Mouse (Mus musculus) C2C12 (cell line): ENCODE measurements at regions not wholly inside any gene's neighbourhood (a gene's known extent, or its start where the extent isn't known, plus 50 kb on each side); places are given as distances from the start of the nearest gene placed in this dataset.
A peak's percentile ranks its signal among the peaks of the same experiment; 100 is the strongest.

Experiments
- H3K27me3 ChIP-seq: one replicate; pipeline ENCODE4 v1.6.1; 2011; ENCODE audit not compliant: control insufficient read depth, insufficient read depth, insufficient read length
- H3K36me3 ChIP-seq: one replicate; pipeline ENCODE4 v1.6.1; 2011; ENCODE audit not compliant: control insufficient read depth, insufficient read depth
- H3K4me3 ChIP-seq: one replicate; pipeline ENCODE4 v1.5.1; 2011; ENCODE audit warnings: mild to moderate bottlenecking, control low read depth; ENCODE audit not compliant: poor library complexity, insufficient read depth, severe bottlenecking
- H3K79me2 ChIP-seq: one replicate; pipeline ENCODE4 v1.6.1; 2011; ENCODE audit not compliant: control insufficient read depth, insufficient read depth
- H3K79me3 ChIP-seq: one replicate; pipeline ENCODE4 v1.6.1; 2011; ENCODE audit warnings: low read depth, control low read depth
- H3ac ChIP-seq: one replicate; pipeline ENCODE3; 2011; ENCODE audit warnings: low read depth; ENCODE audit not compliant: control insufficient read depth, insufficient read length
- CEBPB ChIP-seq: IDR thresholded peaks from one replicate; pipeline ENCODE4 v1.6.1; 2011; ENCODE audit warnings: low read depth, mild to moderate bottlenecking, control low read depth, moderate library complexity
- CTCF ChIP-seq: IDR thresholded peaks from one replicate; pipeline ENCODE4 v1.5.1; 2011; ENCODE audit not compliant: control insufficient read depth, insufficient read depth, insufficient read length
- FOSL1 ChIP-seq: IDR thresholded peaks from one replicate; pipeline ENCODE4 v1.8.0; 2011; ENCODE audit warnings: mild to moderate bottlenecking, low read length; ENCODE audit not compliant: poor library complexity, insufficient read depth, severe bottlenecking
- MAX ChIP-seq: IDR thresholded peaks from one replicate; pipeline ENCODE4 v1.6.1; 2011; ENCODE audit warnings: mild to moderate bottlenecking, control low read depth
- MYOD1 ChIP-seq: IDR thresholded peaks from one replicate; pipeline ENCODE4 v1.6.1; 2011; ENCODE audit warnings: low read depth; ENCODE audit not compliant: control insufficient read depth, insufficient read length
- MYOG ChIP-seq: IDR thresholded peaks from one replicate; pipeline ENCODE4 v1.6.1; 2011; ENCODE audit not compliant: control insufficient read depth, insufficient read length; ENCODE audit errors: extremely low read depth
- USF1 ChIP-seq: IDR thresholded peaks from one replicate; pipeline ENCODE4 v1.6.1; 2011; ENCODE audit warnings: low read depth, mild to moderate bottlenecking, control low read depth, moderate library complexity

DNA sequence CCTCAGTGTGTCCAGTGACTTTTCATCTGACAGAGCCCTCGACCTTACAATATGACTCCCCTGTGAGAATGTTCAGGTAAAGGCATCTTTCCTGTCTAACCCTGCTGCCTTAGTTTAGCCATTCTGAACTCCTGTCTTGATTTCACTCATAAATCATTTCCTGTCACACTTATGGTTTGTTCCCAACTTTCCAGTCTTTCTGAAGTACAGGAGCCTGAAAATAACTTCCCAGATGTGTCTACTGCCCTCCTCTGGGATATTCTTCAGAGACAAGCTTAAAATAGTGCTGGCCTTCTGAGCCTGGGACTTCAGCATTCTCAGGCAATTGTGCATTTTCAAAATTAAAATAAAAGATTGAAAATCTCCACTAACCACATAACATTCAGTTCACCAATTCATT, 204.1 kb downstream of the Car2 start:
- no peaks in the 10 kb centered on the region for H3K79me3 ChIP-seq
- no peak overlapping the region for H3ac ChIP-seq
- H3K27me3 ChIP-seq = no peaks in the 10 kb centered on the region
- TF ChIP-seq MYOG (no peak), USF1 (no peak), FOSL1 (no peak), MAX (no peak), CTCF (no peak), MYOD1 (no peak), CEBPB (no peak)
- no peak overlapping the region for H3K4me3 ChIP-seq
- no peaks in the 10 kb centered on the region for H3K79me2 ChIP-seq
- H3K36me3 ChIP-seq = no peaks in the 10 kb centered on the region

GRCm38 (mm10) chr3:15098206-15098817, 212.2 kb downstream of the Car2 start:
- no peaks in the 10 kb centered on the region for H3K27me3 ChIP-seq
- no peak overlapping the region for H3ac ChIP-seq
- TF ChIP-seq FOSL1 (no peak), MYOD1 (peak; percentile 25), CEBPB (no peak)
- H3K4me3 ChIP-seq = no peak overlapping the region
- no peaks in the 10 kb centered on the region for H3K79me3 ChIP-seq
- H3K36me3 ChIP-seq = no peaks in the 10 kb centered on the region
- H3K79me2 ChIP-seq = no peaks in the 10 kb centered on the region

GRCm38 (mm10) chr3:15098981-15099380, 212.9 kb downstream of the Car2 start:
- H3K4me3 ChIP-seq = no peak overlapping the region
- no peaks in the 10 kb centered on the region for H3K36me3 ChIP-seq
- no peak overlapping the region for H3ac ChIP-seq
- no peaks in the 10 kb centered on the region for H3K27me3 ChIP-seq
- TF ChIP-seq MYOD1 (no peak), CEBPB (no peak), USF1 (no peak), MYOG (no peak), CTCF (no peak), MAX (no peak), FOSL1 (no peak)
- H3K79me3 ChIP-seq = no peaks in the 10 kb centered on the region
- H3K79me2 ChIP-seq = no peaks in the 10 kb centered on the region

DNA sequence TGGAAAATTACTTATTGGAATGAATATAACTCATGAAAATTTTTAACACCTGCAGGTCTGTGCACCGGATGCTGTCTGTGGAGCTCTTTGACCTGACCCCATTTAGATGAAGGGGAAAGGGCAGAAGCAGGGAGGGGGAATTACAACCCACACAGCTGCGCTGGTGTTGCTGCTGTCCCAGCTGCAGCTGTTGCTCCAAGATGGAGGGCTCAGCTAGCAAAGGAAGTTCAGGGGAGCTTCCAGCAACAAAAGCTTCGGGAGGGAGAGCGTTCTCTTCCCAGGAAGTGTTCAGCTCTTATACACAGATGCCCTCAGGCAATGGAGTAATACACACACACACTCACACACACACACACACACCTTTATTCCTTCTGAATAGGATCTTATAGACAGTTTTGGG, 219.6 kb downstream of the Car2 start:
- TF ChIP-seq FOSL1 (no peak), CEBPB (no peak), MYOD1 (no peak), CTCF (no peak), MYOG (no peak), MAX (no peak), USF1 (no peak)
- no peaks in the 10 kb centered on the region for H3K79me3 ChIP-seq
- no peaks in the 10 kb centered on the region for H3K79me2 ChIP-seq
- no peak overlapping the region for H3K4me3 ChIP-seq
- H3ac ChIP-seq = no peak overlapping the region
- no peaks in the 10 kb centered on the region for H3K36me3 ChIP-seq
- H3K27me3 ChIP-seq = no peaks in the 10 kb centered on the region

GRCm38 (mm10) chr3:15106281-15106680, 220.2 kb downstream of the Car2 start:
- H3K27me3 ChIP-seq = no peaks in the 10 kb centered on the region
- no peak for TF ChIP-seq MAX
- TF ChIP-seq CEBPB = no peak
- no peak for TF ChIP-seq MYOG
- no peak for TF ChIP-seq USF1
- TF ChIP-seq CTCF = no peak
- no peak for TF ChIP-seq FOSL1
- TF ChIP-seq MYOD1 = no peak
- H3ac ChIP-seq = no peak overlapping the region

DNA sequence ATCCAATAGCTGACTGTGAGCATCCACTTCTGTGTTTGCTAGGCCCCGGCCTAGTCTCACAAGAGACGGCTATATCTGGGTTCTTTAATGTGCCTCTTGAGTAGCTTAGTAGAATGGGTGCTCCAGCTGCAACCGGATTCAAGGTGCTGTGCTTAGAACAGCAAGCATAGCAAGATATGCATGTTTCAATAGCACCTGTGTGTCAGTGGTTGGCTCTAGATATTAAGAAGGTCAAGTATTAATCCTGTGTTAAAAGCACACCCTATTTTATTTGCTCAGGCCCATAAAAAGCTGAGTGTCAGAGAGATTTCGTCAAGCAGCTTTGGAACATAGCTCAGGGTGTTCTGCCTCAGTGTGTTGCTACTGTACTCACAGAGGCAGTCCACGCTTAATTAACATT, 221.2 kb downstream of the Car2 start:
- H3ac ChIP-seq = no peak overlapping the region
- no peaks in the 10 kb centered on the region for H3K27me3 ChIP-seq
- no peaks in the 10 kb centered on the region for H3K79me3 ChIP-seq
- no peak overlapping the region for H3K4me3 ChIP-seq
- H3K79me2 ChIP-seq = no peaks in the 10 kb centered on the region
- no peaks in the 10 kb centered on the region for H3K36me3 ChIP-seq
- TF ChIP-seq CEBPB = no peak

More at GRCm38 (mm10) chr3:15106281-15106680, 220.2 kb downstream of the Car2 start:
- no peaks in the 10 kb centered on the region for H3K36me3 ChIP-seq
- no peak overlapping the region for H3K4me3 ChIP-seq
- H3K79me3 ChIP-seq = no peaks in the 10 kb centered on the region
- no peaks in the 10 kb centered on the region for H3K79me2 ChIP-seq
